Mouse (Mus musculus) heart, embryonic 16.5 days (tissue): ENCODE data around the gene Tollip. TPM values are rescaled to one million over a fixed set of nuclear protein-coding genes. Genes with fewer than 3 reads are reported as not detected.

Experiments used
- ATAC-seq: fragments of 200-750 bp; cut with Nextera tagmentation; replicated peaks from 2 replicates; pipeline ENCODE4 v1.8.0; 2017; ENCODE audit warnings: moderate number of reproducible peaks; ENCODE audit not compliant: insufficient read depth, low FRiP score; ENCODE audit errors: extremely low read depth
- H3K27ac ChIP-seq: fragments of 300-500 bp; sonication (generic); 2 replicates; pipeline ENCODE4 v1.5.1; 2014; ENCODE audit warnings: mild to moderate bottlenecking, low read length, control low read depth, moderate library complexity
- H3K27me3 ChIP-seq: fragments of 300-500 bp; sonication (generic); 2 replicates; pipeline ENCODE4 v1.6.1; 2014; ENCODE audit warnings: low read length, mixed read lengths; ENCODE audit not compliant: control insufficient read depth, insufficient read depth
- H3K36me3 ChIP-seq: fragments of 300-500 bp; sonication (generic); 2 replicates; pipeline ENCODE4 v1.6.1; 2014; ENCODE audit not compliant: control insufficient read depth, insufficient read depth
- H3K4me1 ChIP-seq: fragments of 300-500 bp; sonication (generic); 2 replicates; pipeline ENCODE4 v1.6.1; 2014; ENCODE audit warnings: low read length, mixed read lengths; ENCODE audit not compliant: control insufficient read depth, insufficient read depth
- H3K4me2 ChIP-seq: fragments of 300-500 bp; sonication (generic); 2 replicates; pipeline ENCODE4 v1.6.1; 2014; ENCODE audit warnings: low read depth, mild to moderate bottlenecking, control low read depth, low read length
- H3K4me3 ChIP-seq: fragments of 300-500 bp; sonication (generic); 2 replicates; pipeline ENCODE4 v1.5.1; 2014; ENCODE audit warnings: mild to moderate bottlenecking, control low read depth, low read length
- H3K9ac ChIP-seq: fragments of 300-500 bp; sonication (generic); 2 replicates; pipeline ENCODE4 v1.6.1; 2014; ENCODE audit warnings: low read length, control low read depth
- H3K9me3 ChIP-seq: fragments of 300-500 bp; sonication (generic); replicated peaks from 2 replicates; pipeline ENCODE4 v1.6.1; 2016; ENCODE audit warnings: low read length; ENCODE audit not compliant: control insufficient read depth
- WGBS: fragments of 180-500 bp; shearing (Covaris S2); extraction: QIAGEN DNeasy Blood & Tissue Kit; methylation state at CpG from one replicate; pipeline ENCODE4 v1.1.7; 2014; 5-methylcytosine and 5-hydroxymethylcytosine counted together
- polyA plus RNA-seq: library from polyadenylated mRNA; unstranded; fragments of >200 nt; fragmentation: Nextera tagmentation; extraction: Ambion mirVana; gene quantifications from 2 replicates; pipeline ENCODE4 v1.2.1, GENCODE M21; 2015

Tollip gene
- polyA plus RNA-seq, 1 experiment from 2014 or later = 46.6 TPM

DNA sequence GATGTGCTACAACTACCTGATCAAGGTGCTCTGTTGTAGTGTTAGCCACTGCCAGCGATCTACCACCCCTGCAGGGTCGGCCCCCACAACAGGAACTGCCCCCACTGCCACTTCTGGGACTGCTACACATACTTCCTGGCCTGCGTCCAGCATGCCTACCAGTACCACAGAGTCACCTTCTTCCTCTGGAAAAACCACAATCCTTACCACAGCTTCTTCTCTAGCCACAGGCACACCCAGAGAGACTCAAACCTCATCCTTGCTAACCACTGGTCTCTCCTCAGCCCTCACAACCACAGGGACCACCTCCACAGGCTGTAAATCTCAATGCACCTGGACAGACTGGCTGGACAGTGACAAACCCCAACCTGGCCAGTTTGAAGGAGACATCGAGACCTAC is 57.3 kb downstream of the Tollip start:
- Histone ChIP-seq H3K4me1 (no peaks in the 10 kb centered on the region), H3K4me3 (no peak overlapping the region), H3K4me2 (no peak overlapping the region), H3K9me3 (no peaks in the 10 kb centered on the region), H3K36me3 (no peaks in the 10 kb centered on the region), H3K9ac (no peak overlapping the region), H3K27me3 (no peaks in the 10 kb centered on the region), H3K27ac (no peak overlapping the region)
- 66% methylated on average over 4 of the region's 4 CpGs for WGBS
- ATAC-seq = no peak

DNA sequence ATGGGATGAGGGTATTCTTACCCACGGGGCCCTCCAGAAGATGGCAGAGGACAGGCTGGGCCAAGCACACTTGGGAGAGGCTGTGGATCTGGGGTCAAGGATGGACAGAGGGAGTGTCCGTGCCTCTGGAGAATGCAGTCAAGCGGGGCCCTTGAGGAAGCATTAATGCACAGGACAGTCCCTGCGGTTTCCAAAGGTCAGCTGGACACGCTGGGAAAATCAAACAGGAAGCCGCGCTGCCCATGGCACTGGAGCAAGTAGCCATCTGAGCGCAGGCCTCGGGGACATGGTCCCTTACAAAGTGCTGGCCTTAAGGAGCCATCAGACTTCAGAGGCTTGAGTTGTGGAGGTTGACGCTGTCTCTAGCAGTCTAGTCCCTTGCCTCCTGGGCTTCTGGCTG is 78.0 kb downstream of the Tollip start:
- no peak for ATAC-seq
- H3K27me3 ChIP-seq = peaks cover 3% of the 10 kb centered on the region
- peaks cover 23% of the 10 kb centered on the region for H3K4me1 ChIP-seq
- no peak overlapping the region for H3K9ac ChIP-seq
- H3K9me3 ChIP-seq = no peaks in the 10 kb centered on the region
- no peak overlapping the region for H3K4me3 ChIP-seq
- 82% methylated on average over 10 of the region's 10 CpGs for WGBS
- H3K36me3 ChIP-seq = no peaks in the 10 kb centered on the region
- no peak overlapping the region for H3K4me2 ChIP-seq
- H3K27ac ChIP-seq = no peak overlapping the region

DNA sequence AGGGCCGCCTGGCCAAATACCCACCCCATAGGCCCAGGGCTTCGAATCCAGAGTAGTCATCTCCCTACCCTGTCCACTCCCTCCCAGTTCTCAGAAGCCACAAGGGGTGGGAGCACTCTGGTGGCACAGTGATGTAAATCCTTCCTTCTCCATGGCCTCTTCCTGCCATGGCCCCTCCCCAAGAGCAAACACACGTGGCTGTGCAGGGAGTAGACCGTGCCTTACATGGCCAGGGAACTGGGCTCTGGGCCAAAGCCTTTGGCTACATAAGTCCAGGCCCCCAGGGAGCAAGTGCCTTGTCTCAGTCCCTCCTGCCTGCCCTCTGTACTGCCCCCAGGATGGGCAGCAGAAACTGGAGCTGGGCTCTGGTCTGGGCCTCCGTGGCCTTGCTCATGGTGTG is 79.5 kb downstream of the Tollip start, which contains the start of gene Muc5b:
Gene Muc5b, plus strand, starts transcription at position 292 of the 400 bp plus-strand sequence.
- H3K27me3 ChIP-seq = no peaks in the 10 kb centered on the region; the same call in none of the 2 replicates
- ATAC-seq = peak; percentile 59; the same call in 1 of the 2 replicates
- H3K4me2 ChIP-seq = no peak within 1 kb of the TSS
- WGBS = 53% methylated on average over 5 of the region's 5 CpGs
- no peaks in the 10 kb centered on the region for H3K9me3 ChIP-seq
- peaks cover 23% of the 10 kb centered on the region for H3K4me1 ChIP-seq
- H3K9ac ChIP-seq = no peak within 1 kb of the TSS
- H3K36me3 ChIP-seq = no peaks in the 10 kb centered on the region
- no peak within 1 kb of the TSS for H3K4me3 ChIP-seq
- no peak within 1 kb of the TSS for H3K27ac ChIP-seq

DNA sequence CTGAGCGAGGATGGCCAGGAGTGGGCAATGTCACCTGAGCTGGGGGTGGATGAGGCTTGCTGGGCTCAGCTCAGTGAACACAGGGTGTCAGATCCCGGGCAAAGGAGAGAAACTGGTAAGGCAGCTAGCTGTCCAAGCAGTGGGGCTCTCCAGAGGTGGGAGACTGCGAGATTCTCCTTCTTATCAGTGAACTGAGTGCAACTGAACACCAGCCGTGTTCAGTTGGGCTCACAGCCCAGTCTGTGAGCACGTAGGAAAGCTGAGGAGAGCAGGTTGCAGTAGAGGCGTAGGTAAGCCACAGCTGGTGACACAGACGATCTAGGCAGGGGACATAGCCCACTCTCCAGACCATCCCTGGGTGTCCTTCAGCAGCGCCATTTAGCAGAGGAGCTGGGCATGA is 81.9 kb downstream of the Tollip start:
- 38% methylated on average over 8 of the region's 8 CpGs for WGBS
- H3K4me1 ChIP-seq = peaks cover 23% of the 10 kb centered on the region
- peak; percentile 70 for ATAC-seq
- H3K9me3 ChIP-seq = no peaks in the 10 kb centered on the region
- no peaks in the 10 kb centered on the region; the same call in 1 of the 2 replicates for H3K27me3 ChIP-seq
- no peak overlapping the region for H3K4me2 ChIP-seq
- no peak overlapping the region for H3K9ac ChIP-seq
- peak overlapping the region; percentile 55 for H3K27ac ChIP-seq
- no peak overlapping the region for H3K4me3 ChIP-seq
- no peaks in the 10 kb centered on the region for H3K36me3 ChIP-seq

DNA sequence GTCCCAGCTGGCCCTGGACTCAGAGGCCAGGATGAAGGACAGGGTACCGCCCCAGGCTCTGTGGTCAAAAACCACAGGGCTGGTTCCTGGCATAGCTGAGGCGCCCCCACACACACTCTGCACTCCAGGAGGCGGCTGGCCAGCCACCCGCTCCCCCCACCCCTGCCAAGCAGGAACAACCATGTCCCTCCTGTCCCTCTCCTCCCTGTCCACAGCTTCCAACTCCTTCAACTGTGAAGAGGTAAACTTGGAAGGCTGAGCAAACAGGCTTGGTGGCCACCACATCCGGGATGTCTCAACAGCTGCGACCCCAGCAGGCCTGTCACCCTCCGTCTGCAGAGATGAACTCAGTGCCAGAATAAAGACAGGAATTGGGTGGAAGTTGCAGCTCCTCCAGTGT is 82.4 kb downstream of the Tollip start:
- no peak for ATAC-seq
- Histone ChIP-seq H3K36me3 (no peaks in the 10 kb centered on the region), H3K27ac (peak overlapping the region; percentile 55), H3K4me3 (no peak overlapping the region), H3K9me3 (no peaks in the 10 kb centered on the region), H3K27me3 (no peaks in the 10 kb centered on the region; the same call in 1 of the 2 replicates), H3K4me1 (peaks cover 23% of the 10 kb centered on the region), H3K4me2 (no peak overlapping the region), H3K9ac (peak overlapping the region; percentile 4)
- WGBS = 59% methylated on average over 7 of the region's 7 CpGs

Other genes starting within 250 kb of the Tollip start
- gene Muc2, start 228.2 kb downstream of the Tollip start, polyA plus RNA-seq = 0.31 and 1.1 TPM in 2 replicates
- 0.07 and 0.08 TPM in 2 replicates for gene Muc5ac, start 129.5 kb downstream of the Tollip start, polyA plus RNA-seq
- 0.29 and 0.43 TPM in 2 replicates for gene Muc5b, start 79.4 kb downstream of the Tollip start, polyA plus RNA-seq
- 0.28 and 0.32 TPM in 2 replicates for gene Brsk2, start 31.2 kb upstream of the Tollip start, polyA plus RNA-seq
- 54.3 and 56.3 TPM in 2 replicates for gene Mob2, start 142.6 kb upstream of the Tollip start, polyA plus RNA-seq
- gene Dusp8, start 177.3 kb upstream of the Tollip start, polyA plus RNA-seq = 9.3 and 11.1 TPM in 2 replicates
- not detected in 2 replicates for gene Gm45618, start 202.2 kb upstream of the Tollip start, polyA plus RNA-seq
- not detected in 2 replicates for gene Gm39115, start 217.5 kb upstream of the Tollip start, polyA plus RNA-seq
- gene Gm45337, start 226.1 kb upstream of the Tollip start, polyA plus RNA-seq = not detected in 2 replicates
- gene Gm29735, start 238.6 kb upstream of the Tollip start, polyA plus RNA-seq = not detected in 2 replicates
- not detected in 2 replicates for gene Gm4553, start 247.2 kb upstream of the Tollip start, polyA plus RNA-seq